Mouse (Mus musculus): ENCODE data around the gene Synpr.

The Synpr gene

DNA sequence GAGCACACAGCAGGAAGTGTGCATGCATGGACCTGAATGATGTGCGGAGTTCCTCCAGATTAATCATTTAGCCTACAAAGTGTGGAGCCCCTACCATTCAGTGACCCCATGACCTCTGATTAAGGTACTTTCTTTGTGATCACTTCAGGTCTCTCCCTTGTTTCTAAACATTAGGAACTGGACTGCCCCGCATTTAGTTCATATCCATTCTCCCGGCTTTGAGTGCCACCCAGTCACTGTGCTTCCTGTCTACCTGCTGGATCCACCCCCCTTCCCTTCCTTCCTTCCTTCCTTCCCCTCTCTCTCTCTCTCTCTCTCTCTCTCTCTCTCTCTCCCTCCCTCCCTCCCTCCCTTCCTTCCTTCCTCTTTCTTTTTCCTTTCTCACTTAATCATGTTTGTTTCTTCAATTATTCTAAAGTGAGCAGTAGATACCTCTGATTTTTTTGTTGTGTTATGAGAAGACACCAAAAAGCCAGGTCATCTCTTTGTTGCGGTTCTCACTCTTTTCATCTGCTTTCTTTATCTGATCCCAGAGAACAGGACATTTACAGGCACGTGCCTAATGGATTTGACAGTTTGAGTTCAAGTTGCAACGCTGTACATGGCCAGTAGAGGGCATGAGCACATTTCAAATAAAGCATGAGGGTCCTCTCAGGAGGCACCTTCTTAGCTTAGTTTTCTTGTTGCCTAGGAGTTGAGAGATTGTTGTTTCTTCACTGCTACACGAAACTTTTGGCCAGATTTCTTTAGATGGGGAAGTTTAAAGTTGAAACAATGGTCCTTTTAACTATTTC, 71.2 kb downstream of the Synpr start:
- DNase-seq (ENCODE audit: low spot score in 2 of 2), result peak in 1 of 2 experiments; percentile 75

- DNase-seq (ENCODE audit: low spot score in 2 of 2), result no peak
These were observed 72.6 kb downstream of the Synpr start for GRCm38 (mm10) chr14:13357101-13357667.

GRCm38 (mm10) chr14:13358037-13358436, 73.5 kb downstream of the Synpr start:
- DNase-seq (ENCODE audit: low spot score in 2 of 2), result no peak

DNA sequence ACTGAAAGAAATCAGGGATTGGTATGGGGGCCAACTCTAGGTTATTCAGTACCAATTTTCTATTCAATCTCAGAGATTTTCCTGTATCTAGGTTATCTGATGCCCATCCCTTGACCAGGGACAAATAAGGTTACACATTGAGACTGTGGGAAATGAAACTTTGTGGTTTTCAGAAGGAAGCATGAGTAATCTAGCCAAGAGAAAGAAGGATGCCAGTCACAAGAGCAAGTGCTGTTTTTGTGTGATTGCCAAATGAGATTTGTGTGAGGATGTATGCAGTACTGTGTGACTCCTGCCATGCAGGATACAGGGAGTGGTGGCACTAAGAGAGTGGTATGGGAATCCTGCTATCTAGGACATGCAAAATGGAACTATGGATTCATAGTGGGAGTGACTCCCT, 76.6 kb downstream of the Synpr start:
- no peak for DNase-seq (ENCODE audit: low spot score in 2 of 2)

- DNase-seq (ENCODE audit: low spot score in 2 of 2), result peak in 1 of 2 experiments; percentile 14
These were observed 77.1 kb downstream of the Synpr start for GRCm38 (mm10) chr14:13361642-13362041.

DNA sequence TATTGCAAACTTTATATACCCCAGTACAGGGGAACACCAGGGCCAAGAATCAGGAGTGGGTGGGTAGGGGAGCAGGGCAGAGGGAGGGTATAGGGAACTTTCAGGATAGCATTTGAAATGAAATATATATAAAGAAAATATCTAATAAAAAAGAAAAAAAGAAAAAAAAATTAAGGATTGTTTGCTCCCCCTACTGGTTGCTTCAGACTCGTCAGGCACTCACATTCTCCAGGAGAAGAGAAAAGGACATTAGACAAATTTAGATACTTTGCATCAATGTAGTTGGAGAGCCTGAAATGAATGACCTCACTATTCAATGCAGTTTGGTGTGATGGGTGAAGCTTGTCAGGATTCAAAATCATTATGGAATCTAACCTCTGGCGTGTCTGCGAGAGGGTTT, 83.7 kb downstream of the Synpr start:
- DNase-seq (ENCODE audit: low spot score in 2 of 2), result no peak

DNA sequence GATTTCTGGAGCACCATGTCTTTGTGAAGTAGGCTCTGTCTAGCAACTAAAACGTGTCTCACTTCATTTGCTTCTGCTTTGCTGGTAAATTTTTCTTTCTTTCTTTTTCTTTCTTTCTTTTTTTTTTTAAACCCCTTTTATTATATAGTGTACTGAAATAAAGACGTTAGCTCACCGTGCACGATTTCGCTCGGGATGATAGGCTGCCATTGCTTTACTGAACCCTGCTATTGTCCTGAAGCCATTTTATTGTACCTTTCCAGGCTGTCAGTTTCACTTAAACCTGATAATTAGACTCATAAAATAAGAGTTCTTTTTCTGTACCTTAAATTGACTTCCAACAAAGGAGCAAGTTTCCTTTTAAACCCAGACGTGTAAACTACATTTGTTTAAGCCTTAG, 104.5 kb downstream of the Synpr start:
- no peak for DNase-seq (ENCODE audit: low spot score in 2 of 2)

DNA sequence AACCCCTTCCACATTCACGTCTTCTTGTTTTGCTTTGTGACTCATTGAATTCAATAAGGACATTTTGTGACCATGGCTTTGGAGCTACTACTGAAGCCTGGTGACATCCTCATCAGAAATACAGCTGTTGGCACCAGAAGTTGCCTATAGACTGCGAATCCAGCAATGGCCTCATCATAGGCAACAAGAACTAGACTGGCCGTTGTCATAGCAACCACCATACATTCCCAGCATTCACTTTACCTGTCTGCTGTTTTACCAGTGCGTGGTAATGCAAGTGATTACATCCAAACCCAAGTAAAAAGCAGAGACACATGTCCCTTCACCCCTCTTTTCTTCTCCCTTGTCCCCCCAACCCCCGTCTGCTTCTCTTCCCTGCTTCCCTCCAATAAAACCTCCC, 105.4 kb downstream of the Synpr start:
- no peak for DNase-seq (ENCODE audit: low spot score in 2 of 2)

GRCm38 (mm10) chr14:13399226-13400020, 114.8 kb downstream of the Synpr start:
- DNase-seq (ENCODE audit: low spot score in 2 of 2), result peak in 1 of 2 experiments; percentile 11

DNA sequence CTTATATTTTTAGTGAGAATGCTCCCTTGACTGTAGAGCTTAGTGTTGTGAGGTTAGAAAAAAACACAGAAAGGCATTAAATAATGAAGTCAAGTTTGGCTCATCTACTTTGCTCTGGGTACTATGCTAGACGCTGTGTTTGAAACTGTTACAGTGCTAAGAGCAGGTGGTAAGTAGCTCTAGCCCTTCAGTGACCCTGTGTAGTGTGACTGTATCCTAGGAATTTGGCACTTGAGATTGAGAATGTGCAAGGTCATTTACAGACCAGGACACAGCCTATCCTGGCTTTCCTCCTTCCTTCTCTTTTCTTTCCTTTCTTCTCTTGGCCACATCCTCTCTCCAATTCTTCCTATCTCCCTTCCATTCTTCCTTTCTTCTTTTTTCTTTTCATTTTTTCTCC, 127.1 kb downstream of the Synpr start:
- no peak for DNase-seq (ENCODE audit: low spot score in 2 of 2)

DNA sequence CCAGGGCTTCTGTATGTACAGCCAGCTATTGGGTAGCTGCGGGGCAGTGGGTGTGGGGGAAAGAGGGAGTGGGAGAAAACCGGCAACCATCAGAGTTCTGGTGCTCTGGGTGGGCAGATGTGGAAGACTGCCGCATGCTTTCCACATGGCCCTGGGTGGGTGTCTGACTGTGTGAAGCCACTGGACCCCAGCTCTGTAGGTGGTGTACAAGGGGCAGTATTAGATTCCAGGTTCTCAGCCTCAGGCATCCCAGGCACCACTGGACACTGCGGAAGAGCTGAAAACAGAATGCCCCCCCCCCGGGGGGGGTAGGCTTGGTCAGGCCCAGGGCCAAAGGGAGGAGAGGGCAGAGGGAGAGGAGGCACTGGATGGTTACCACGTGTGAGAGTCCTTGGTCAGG, 156.1 kb downstream of the Synpr start:
- no peak for DNase-seq (ENCODE audit: low spot score in 2 of 2)

DNA sequence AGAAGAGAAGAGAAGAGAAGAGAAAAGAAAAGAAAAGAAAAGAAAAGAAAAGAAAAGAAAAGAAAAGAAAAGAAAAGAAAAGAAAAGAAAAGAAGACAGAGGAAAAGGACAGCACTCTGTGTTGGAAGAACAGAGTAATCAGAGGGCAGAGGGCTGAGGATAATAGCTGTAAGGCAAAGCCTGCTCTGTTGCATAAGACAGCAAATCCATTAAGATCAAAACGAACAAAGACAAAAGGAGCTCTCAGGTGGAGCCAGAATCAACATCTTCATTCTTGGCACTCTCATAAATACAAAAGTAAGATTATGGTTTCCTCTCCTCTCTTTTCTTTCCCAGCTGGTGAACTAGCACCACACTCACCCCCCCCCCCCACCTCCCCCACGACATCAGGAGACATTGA, 160.3 kb downstream of the Synpr start:
- no peak for DNase-seq (ENCODE audit: low spot score in 2 of 2)

GRCm38 (mm10) chr14:13453461-13454204, 169.1 kb downstream of the Synpr start:
- peak in 1 of 2 experiments; percentile 17 for DNase-seq (ENCODE audit: low spot score in 2 of 2)

DNA sequence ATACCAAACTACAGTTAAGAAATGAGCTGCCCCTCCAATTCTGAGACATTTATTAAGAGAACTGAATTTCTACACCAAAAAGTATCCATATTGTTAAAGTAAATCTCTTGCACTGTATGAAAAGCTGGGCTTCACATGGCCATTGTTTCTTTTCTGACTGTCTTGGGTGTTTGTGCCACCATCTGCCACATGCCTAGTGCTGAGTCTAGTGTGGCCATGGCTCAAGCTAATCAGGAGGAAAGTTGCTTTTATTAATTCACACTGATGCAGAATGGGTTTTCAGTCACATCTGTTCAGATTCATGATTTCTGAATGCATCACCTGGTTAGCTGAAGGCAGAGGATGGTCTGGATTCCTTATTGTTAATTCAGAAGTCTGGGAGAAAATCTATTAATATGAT, 170.4 kb downstream of the Synpr start:
- no peak for DNase-seq (ENCODE audit: low spot score in 2 of 2)

- peak in 1 of 2 experiments; percentile 15 for DNase-seq (ENCODE audit: low spot score in 2 of 2)
These were observed 174.8 kb downstream of the Synpr start for GRCm38 (mm10) chr14:13459333-13459732.

GRCm38 (mm10) chr14:13469211-13469610, 184.6 kb downstream of the Synpr start:
- no peak for DNase-seq (ENCODE audit: low spot score in 2 of 2)

DNA sequence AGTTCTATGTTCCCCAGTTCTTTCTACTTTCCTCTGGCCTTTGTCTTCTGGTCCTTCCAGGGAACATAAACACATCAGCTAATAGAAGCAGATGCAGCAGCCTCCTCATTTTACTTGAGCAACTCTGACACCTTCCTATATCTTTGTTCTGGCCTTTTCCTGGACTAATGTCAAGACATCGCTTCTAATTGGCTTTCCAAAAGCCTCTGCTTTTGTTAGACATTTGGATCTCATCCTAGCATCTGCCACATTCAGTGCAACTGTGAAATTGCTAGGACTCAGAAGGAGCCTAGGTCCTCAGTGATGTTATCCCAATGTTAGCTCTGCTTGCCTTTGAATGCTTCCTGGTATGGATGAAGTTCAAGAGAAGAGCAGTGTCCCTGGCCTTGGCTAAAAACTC, 193.2 kb downstream of the Synpr start:
- no peak for DNase-seq (ENCODE audit: low spot score in 2 of 2)

DNA sequence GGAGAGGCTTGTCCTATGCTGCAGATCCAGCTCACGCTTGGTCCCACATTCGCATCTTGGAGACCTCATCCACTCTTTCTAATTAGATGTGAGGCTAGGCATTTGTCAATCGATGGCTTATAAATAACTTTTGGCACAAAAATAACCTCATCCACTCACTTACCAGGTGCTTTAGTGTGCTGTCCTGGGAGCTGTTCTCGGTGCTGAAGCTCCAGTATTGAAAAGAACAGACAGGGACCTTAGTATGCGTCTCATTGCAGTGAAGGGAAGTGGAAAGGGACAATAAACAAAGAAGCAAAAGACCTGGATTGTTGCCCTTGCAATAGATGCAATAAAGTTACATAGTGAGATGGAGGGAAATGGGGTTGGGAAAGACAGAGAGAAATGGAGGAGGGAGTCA, 220.8 kb downstream of the Synpr start:
- DNase-seq (ENCODE audit: low spot score in 2 of 2), result no peak

DNA sequence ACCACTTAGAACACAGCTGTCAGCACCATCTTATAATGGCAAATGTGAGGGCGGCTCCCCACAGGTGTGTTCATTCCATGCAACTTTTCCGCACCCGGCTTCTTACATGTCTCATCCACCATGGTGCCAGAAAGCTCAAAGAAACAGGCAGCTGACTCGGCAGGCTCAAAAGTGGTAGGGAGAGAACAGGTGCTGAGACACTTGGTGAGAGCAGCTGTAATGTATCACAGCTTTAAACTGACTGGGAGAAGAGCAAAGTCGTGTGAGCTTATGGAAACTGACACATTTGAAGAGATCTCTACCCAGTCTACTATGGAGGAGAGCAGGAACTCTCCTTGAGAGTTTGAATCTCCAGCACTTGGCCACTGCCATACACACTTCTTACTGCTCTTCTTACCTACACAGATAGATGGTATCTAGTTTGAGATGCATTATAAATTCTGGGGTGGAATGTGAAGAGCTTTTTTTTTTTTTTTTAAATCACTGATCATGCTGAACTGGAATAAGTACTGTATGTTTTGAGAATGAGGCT, 234.1 kb downstream of the Synpr start:
- peak in 1 of 2 experiments; percentile 6 for DNase-seq (ENCODE audit: low spot score in 2 of 2)

DNA sequence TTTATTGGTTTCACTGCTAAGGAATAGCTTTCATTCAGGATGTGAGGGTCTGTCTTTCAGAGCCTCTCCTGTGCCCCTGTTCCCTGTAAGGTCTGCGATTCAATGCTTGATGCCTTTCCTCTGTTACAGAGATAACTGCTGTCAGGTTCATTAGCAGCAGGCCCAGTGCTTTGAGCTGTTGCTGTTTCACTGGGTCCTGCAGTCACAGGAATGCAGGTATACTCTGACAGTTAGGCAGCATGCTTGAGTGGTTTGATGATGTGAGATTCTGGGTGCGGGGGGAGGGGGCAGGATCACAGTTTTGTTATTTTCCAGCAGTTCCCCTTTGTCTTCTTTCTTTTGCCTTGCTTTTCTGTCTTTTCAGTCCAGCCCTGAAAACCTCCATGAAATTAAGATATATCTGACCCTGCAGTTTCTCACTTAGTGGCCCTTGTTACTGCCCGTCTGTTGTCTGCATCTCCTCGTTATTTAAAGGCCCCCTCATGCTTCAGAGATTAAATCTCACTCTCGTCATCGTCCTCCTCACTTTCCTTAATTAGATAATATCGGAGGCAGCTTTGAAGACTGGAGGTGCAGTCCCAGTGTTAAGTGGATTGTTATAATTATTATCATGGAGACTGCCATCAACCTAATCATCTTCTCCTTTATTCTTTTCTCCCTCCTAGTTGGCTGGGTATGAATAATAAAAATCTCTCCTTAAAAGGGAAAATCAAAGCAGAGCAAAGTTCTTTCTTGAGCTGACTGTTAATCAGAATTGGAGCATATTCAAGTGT, 234.8 kb downstream of the Synpr start:
- DNase-seq (ENCODE audit: low spot score in 2 of 2), result peak in 1 of 2 experiments; percentile 20

GRCm38 (mm10) chr14:13547746-13548145, 263.2 kb downstream of the Synpr start:
- peak in 1 of 2 experiments; percentile 8 for DNase-seq (ENCODE audit: low spot score in 2 of 2)
